In the genomic region with DNA sequence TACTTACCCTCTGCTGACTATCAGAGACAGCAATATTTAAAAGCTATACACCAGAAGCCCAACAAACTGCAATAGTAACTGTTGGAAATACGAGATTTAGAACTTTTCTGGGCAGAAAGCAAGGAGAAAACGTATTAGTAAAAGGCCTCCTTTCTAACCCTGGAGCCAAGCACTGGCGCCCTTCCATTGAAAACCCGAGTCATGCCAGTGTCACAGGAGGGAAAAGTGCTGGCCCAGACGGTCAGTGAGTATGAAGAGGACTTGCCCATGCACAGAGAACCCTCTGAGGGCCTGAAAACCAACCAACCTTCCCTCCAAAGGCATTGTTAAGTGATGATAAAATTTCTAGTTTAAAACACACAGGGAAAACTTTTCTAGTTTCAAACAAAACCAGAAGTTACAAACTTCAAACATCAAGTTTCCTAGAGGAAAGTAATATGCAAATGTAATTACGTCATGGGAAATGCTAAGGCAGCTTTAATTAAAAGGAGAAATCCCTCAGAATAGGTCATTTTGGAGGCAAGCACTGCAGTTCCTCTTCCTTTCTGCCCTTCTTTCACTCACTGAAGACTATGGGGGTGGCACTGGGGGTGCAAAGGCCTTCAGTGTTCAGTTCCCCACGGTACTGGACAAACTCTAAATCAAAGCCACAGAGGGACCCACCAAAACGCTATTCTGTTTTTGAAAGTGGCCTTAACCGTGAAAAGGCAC, we compare ENCODE assay signal across 8 mouse cellular contexts.
DNase-seq lines count a peak whose midpoint lies in the region; ATAC-seq and TF ChIP-seq lines count a peak whose summit lies in the region.

No protein-coding gene starts in this region.

- H3K4me2 ChIP-seq in forebrain, postnatal 0 days (ENCODE audit: low read depth): no peak overlapping the region
- no peak overlapping the region for H3K4me2 ChIP-seq in midbrain, embryonic 16.5 days (ENCODE audit: low read length)

- peak overlapping the region; percentile 24; the same call in 1 of the 2 replicates for H3K27ac ChIP-seq in forebrain, postnatal 0 days (ENCODE audit: low read depth, low read length)
- H3K27ac ChIP-seq in midbrain, embryonic 16.5 days (ENCODE audit: low read length): peak overlapping the region; percentile 50

- H3K9me3 ChIP-seq in forebrain, postnatal 0 days (ENCODE audit: low read length): no peaks in the 10 kb centered on the region
- no peaks in the 10 kb centered on the region for H3K9me3 ChIP-seq in midbrain, embryonic 16.5 days (replicated peaks; ENCODE audit: control insufficient read depth, low read length, poor library complexity, severe bottlenecking)

- no peaks in the 10 kb centered on the region; the same call in 1 of the 2 replicates for H3K36me3 ChIP-seq in forebrain, postnatal 0 days (ENCODE audit: insufficient read depth)
- H3K36me3 ChIP-seq in midbrain, embryonic 16.5 days (ENCODE audit: control insufficient read depth, insufficient read depth, low read length): no peaks in the 10 kb centered on the region

- H3K9ac ChIP-seq in forebrain, postnatal 0 days: no peak overlapping the region
- no peak overlapping the region for H3K9ac ChIP-seq in midbrain, embryonic 16.5 days (ENCODE audit: low read depth, low read length)

- intact Hi-C loops in left cerebral cortex, postnatal 4 days (cut with DNase I): no loop called here

- 0 out of 2 replicates have a peak, but pooled peaks have one; percentile 25 for ATAC-seq in forebrain, postnatal 0 days
- ATAC-seq in midbrain, embryonic 16.5 days: no peak

- 28% methylated on average over 9 of the region's 9 CpGs for WGBS in forebrain, postnatal 0 days
- 56% methylated on average over 9 of the region's 9 CpGs for WGBS in midbrain, embryonic 16.5 days

- no peak for TF ChIP-seq CTCF in forebrain, postnatal 0 days (IDR thresholded peaks at IDR 0.05; ENCODE audit: low read depth)

- H3K27me3 ChIP-seq in forebrain, postnatal 0 days (ENCODE audit: insufficient read depth, low read length): no peaks in the 10 kb centered on the region
- H3K27me3 ChIP-seq in midbrain, embryonic 16.5 days (ENCODE audit: control insufficient read depth, insufficient read depth, low read depth, low read length): no peaks in the 10 kb centered on the region

- no peak overlapping the region for H3K4me3 ChIP-seq in forebrain, postnatal 0 days (ENCODE audit: low read depth, low read length)
- no peak overlapping the region for H3K4me3 ChIP-seq in midbrain, embryonic 16.5 days (ENCODE audit: low read depth, low read length)

- H3K4me1 ChIP-seq in forebrain, postnatal 0 days (ENCODE audit: insufficient read depth): peaks cover 19% of the 10 kb centered on the region
- H3K4me1 ChIP-seq in midbrain, embryonic 16.5 days (ENCODE audit: control insufficient read depth, insufficient read depth, low read length): peaks cover 26% of the 10 kb centered on the region

- peak; percentile 63 for DNase-seq in left cerebral cortex, postnatal 4 days
- DNase-seq in left cerebral cortex, adult 11 months (ENCODE audit: low spot score): no peak
- peak; percentile 86 to 92 for DNase-seq in cerebellum, postnatal 10 days
- no peak for DNase-seq in forebrain, postnatal 0 days
- DNase-seq in thymus, postnatal 36 days: no peak
- no peak for DNase-seq in thymus, postnatal 10 days (ENCODE audit: low spot score in 2 of 2)
- no peak for DNase-seq in layer of hippocampus, postnatal 25 days (ENCODE audit: extremely low spot score in 1 of 2, low spot score in 1 of 2)

Comparison
In these comparisons a context has a peak if more than half of its experiments do, and no peak if none do; other contexts are left out.
1. DNase-seq: peak in left cerebral cortex, postnatal 4 days (single experiment) and cerebellum, postnatal 10 days (2 of 2); none in left cerebral cortex, adult 11 months (single experiment), forebrain, postnatal 0 days (single experiment), thymus, postnatal 36 days (0 of 2), thymus, postnatal 10 days (0 of 2) and layer of hippocampus, postnatal 25 days (0 of 2).